Mouse (Mus musculus) MEL (cell line): Measurements from ENCODE around the gene Gapt. TPM values are rescaled to one million over a fixed set of nuclear protein-coding genes. Genes with fewer than 3 reads are reported as not detected.

Experiments used
- DNase-seq: peaks from one replicate; pipeline ENCODE4 v3.0.0; 2011; ENCODE audit warnings: low read depth, low spot score
- H3K27ac ChIP-seq: 2 replicates; pipeline ENCODE4 v1.5.1; 2012; ENCODE audit warnings: low read depth, mild to moderate bottlenecking, control low read depth, low read length, moderate library complexity; ENCODE audit not compliant: control insufficient read depth
- H3K27me3 ChIP-seq, 2 experiments: fragments of 150-350 bp in 1 of 2; sonication (generic) in 1 of 2; 2 replicates each; pipeline ENCODE4 v1.6.1; 2012; ENCODE audit warnings: low read length in 2 of 2, mild to moderate bottlenecking in 2 of 2, improper control_type of control experiment in 1 of 2, moderate library complexity in 1 of 2; ENCODE audit not compliant: insufficient read depth in 2 of 2, control insufficient read depth in 1 of 2
- H3K36me3 ChIP-seq, 2 experiments: 2 replicates each; pipeline ENCODE4 v1.6.1; 2012 to 2014; ENCODE audit warnings: low read length in 2 of 2, improper control_type of control experiment in 1 of 2, inconsistent platforms in 1 of 2, mild to moderate bottlenecking in 1 of 2; ENCODE audit not compliant: insufficient read depth in 2 of 2, control insufficient read depth in 1 of 2
- H3K4me1 ChIP-seq, 2 experiments: fragments of 150-350 bp in 1 of 2; sonication (generic) in 1 of 2; 2 replicates each; pipeline ENCODE4 v1.6.1; 2012; ENCODE audit warnings: low read length in 2 of 2, improper control_type of control experiment in 1 of 2, mild to moderate bottlenecking in 1 of 2; ENCODE audit not compliant: insufficient read depth in 2 of 2, control insufficient read depth in 1 of 2
- H3K4me3 ChIP-seq, 2 experiments: fragments of 150-350 bp in 1 of 2; sonication (generic) in 1 of 2; 2 replicates each; pipeline ENCODE4 v1.5.1; 2012; ENCODE audit warnings: low read depth in 2 of 2, low read length in 2 of 2, mild to moderate bottlenecking in 2 of 2, moderate library complexity in 2 of 2, control low read depth in 1 of 2, improper control_type of control experiment in 1 of 2; ENCODE audit not compliant: control insufficient read depth in 1 of 2, insufficient read depth in 1 of 2
- H3K79me2 ChIP-seq: 2 replicates; pipeline ENCODE4 v1.6.1; 2012; ENCODE audit warnings: mild to moderate bottlenecking, low read length, moderate library complexity; ENCODE audit not compliant: control insufficient read depth, poor library complexity, insufficient read depth
- H3K9ac ChIP-seq: 2 replicates; pipeline ENCODE4 v1.6.1; 2012; ENCODE audit warnings: low read depth, mild to moderate bottlenecking, control low read depth, low read length, moderate library complexity; ENCODE audit not compliant: control insufficient read depth, poor library complexity, severe bottlenecking
- H3K9me3 ChIP-seq: fragments of 150-350 bp; sonication (generic); replicated peaks from 2 replicates; pipeline ENCODE4 v1.6.1; 2012; ENCODE audit warnings: mild to moderate bottlenecking, low read length, improper control_type of control experiment, moderate library complexity; ENCODE audit not compliant: insufficient read depth
- BHLHE40 ChIP-seq: IDR thresholded peaks from 2 replicates; pipeline ENCODE4 v1.6.1; 2012; ENCODE audit warnings: low read depth, mild to moderate bottlenecking, inconsistent platforms, low read length, improper control_type of control experiment, borderline replicate concordance
- CHD2 ChIP-seq: IDR thresholded peaks from 2 replicates; pipeline ENCODE4 v1.6.1; 2011; ENCODE audit warnings: low read length, improper control_type of control experiment
- CTCF ChIP-seq, 3 experiments: IDR thresholded peaks in 2 of 3; conservative IDR thresholded peaks in 1 of 3; 2 replicates each; pipeline ENCODE4 v1.5.1; 2011 to 2012; ENCODE audit warnings: low read length in 3 of 3, low read depth in 2 of 3, mild to moderate bottlenecking in 2 of 3, improper control_type of control experiment in 1 of 3, inconsistent platforms in 1 of 3, mixed read lengths in 1 of 3, moderate library complexity in 1 of 3; ENCODE audit not compliant: control insufficient read depth in 1 of 3, insufficient read depth in 1 of 3, poor library complexity in 1 of 3, severe bottlenecking in 1 of 3
- EP300 ChIP-seq, 2 experiments: IDR thresholded peaks; 2 replicates each; pipeline ENCODE4 v1.6.1; 2011; ENCODE audit warnings: improper control_type of control experiment in 2 of 2, low read length in 2 of 2, low read depth in 1 of 2, mild to moderate bottlenecking in 1 of 2
- ETS1 ChIP-seq: IDR thresholded peaks from 2 replicates; pipeline ENCODE4 v1.6.1; 2012; ENCODE audit warnings: low read depth, mild to moderate bottlenecking, inconsistent platforms, low read length, improper control_type of control experiment, moderate library complexity
- GABPA ChIP-seq: IDR thresholded peaks from 2 replicates; pipeline ENCODE4 v1.6.1; 2012; ENCODE audit warnings: low read depth, mild to moderate bottlenecking, inconsistent platforms, low read length, improper control_type of control experiment, moderate library complexity
- GATA1 ChIP-seq: IDR thresholded peaks from 2 replicates; pipeline ENCODE4 v1.6.1; 2011; ENCODE audit warnings: low read depth, low read length, improper control_type of control experiment
- HCFC1 ChIP-seq: IDR thresholded peaks from 2 replicates; pipeline ENCODE4 v1.6.1; 2012; ENCODE audit warnings: low read depth, mild to moderate bottlenecking, inconsistent platforms, low read length, improper control_type of control experiment, moderate library complexity
- KAT2A ChIP-seq: conservative IDR thresholded peaks from 2 replicates; pipeline ENCODE4 v1.6.1; 2012; ENCODE audit warnings: low read depth, low read length, improper control_type of control experiment, inconsistent platforms
- MAX ChIP-seq: IDR thresholded peaks from 2 replicates; pipeline ENCODE4 v1.6.1; 2011; ENCODE audit warnings: low read length, improper control_type of control experiment
- MAZ ChIP-seq: IDR thresholded peaks from 2 replicates; pipeline ENCODE4 v1.6.1; 2012; ENCODE audit warnings: low read depth, mild to moderate bottlenecking, inconsistent platforms, low read length, improper control_type of control experiment
- MYB ChIP-seq: IDR thresholded peaks from 2 replicates; pipeline ENCODE4 v1.6.1; 2011; ENCODE audit warnings: mild to moderate bottlenecking, low read depth, low read length, improper control_type of control experiment
- NELFE ChIP-seq: IDR thresholded peaks from 2 replicates; pipeline ENCODE4 v1.6.1; 2011; ENCODE audit warnings: low read depth, low read length, improper control_type of control experiment
- NRF1 ChIP-seq: IDR thresholded peaks from 2 replicates; pipeline ENCODE4 v1.6.1; 2014; ENCODE audit warnings: low read depth, mild to moderate bottlenecking, inconsistent platforms, low read length, improper control_type of control experiment, moderate library complexity; ENCODE audit not compliant: poor library complexity, insufficient read depth, severe bottlenecking
- POLR2A ChIP-seq, 2 experiments: IDR thresholded peaks; 2 replicates each; pipeline ENCODE4 v1.6.1; 2011 to 2012; ENCODE audit warnings: low read length in 2 of 2, mild to moderate bottlenecking in 2 of 2, control low read depth in 1 of 2, improper control_type of control experiment in 1 of 2, low read depth in 1 of 2, moderate library complexity in 1 of 2; ENCODE audit not compliant: control insufficient read depth in 1 of 2, insufficient read depth in 1 of 2, poor library complexity in 1 of 2
- POLR2AphosphoS5 ChIP-seq: IDR thresholded peaks from 2 replicates; pipeline ENCODE4 v1.6.1; 2012; ENCODE audit warnings: low read depth, borderline replicate concordance, mild to moderate bottlenecking, inconsistent platforms, low read length, moderate library complexity, mixed read lengths
- RAD21 ChIP-seq: IDR thresholded peaks from 2 replicates; pipeline ENCODE4 v1.6.1; 2011; ENCODE audit warnings: mild to moderate bottlenecking, low read depth, low read length, improper control_type of control experiment
- RCOR1 ChIP-seq: IDR thresholded peaks from 2 replicates; pipeline ENCODE4 v1.6.1; 2012; ENCODE audit warnings: low read depth, mild to moderate bottlenecking, inconsistent platforms, low read length, improper control_type of control experiment
- SIN3A ChIP-seq: IDR thresholded peaks from 2 replicates; pipeline ENCODE4 v1.6.1; 2012; ENCODE audit warnings: low read length, improper control_type of control experiment, inconsistent platforms
- TCF12 ChIP-seq: IDR thresholded peaks from 2 replicates; pipeline ENCODE4 v1.6.1; 2014; ENCODE audit warnings: low read depth, mild to moderate bottlenecking, inconsistent platforms, low read length, improper control_type of control experiment, moderate library complexity
- UBTF ChIP-seq: IDR thresholded peaks from 2 replicates; pipeline ENCODE4 v1.6.1; 2012; ENCODE audit warnings: low read depth, mild to moderate bottlenecking, inconsistent platforms, low read length, improper control_type of control experiment, moderate library complexity, borderline replicate concordance; ENCODE audit not compliant: insufficient read depth
- USF1 ChIP-seq: IDR thresholded peaks from 2 replicates; pipeline ENCODE4 v1.6.1; 2014; ENCODE audit warnings: low read depth, mild to moderate bottlenecking, inconsistent platforms, low read length, improper control_type of control experiment, moderate library complexity
- USF2 ChIP-seq, 2 experiments: IDR thresholded peaks; 2 replicates each; pipeline ENCODE4 v1.6.1; 2011 to 2012; ENCODE audit warnings: improper control_type of control experiment in 2 of 2, low read length in 2 of 2, borderline replicate concordance in 1 of 2, inconsistent platforms in 1 of 2, low read depth in 1 of 2, mild to moderate bottlenecking in 1 of 2; ENCODE audit not compliant: insufficient read depth in 1 of 2
- ZC3H11A ChIP-seq: IDR thresholded peaks from 2 replicates; pipeline ENCODE4 v1.6.1; 2012; ENCODE audit warnings: low read depth, mild to moderate bottlenecking, inconsistent platforms, low read length, improper control_type of control experiment
- ZMIZ1 ChIP-seq: IDR thresholded peaks from 2 replicates; pipeline ENCODE4 v1.6.1; 2012; ENCODE audit warnings: low read depth, mild to moderate bottlenecking, inconsistent platforms, low read length, improper control_type of control experiment, moderate library complexity
- ZNF384 ChIP-seq: IDR thresholded peaks from 2 replicates; pipeline ENCODE4 v1.6.1; 2012; ENCODE audit warnings: low read depth, mild to moderate bottlenecking, inconsistent platforms, low read length, improper control_type of control experiment
- polyA plus RNA-seq, 2 experiments: library from polyadenylated mRNA; stranded (reverse) in 1 of 2; unstranded in 1 of 2; fragments of >175 nt in 1 of 2; fragments of >200 nt in 1 of 2; gene quantifications; 2 replicates each; pipeline versions ENCODE4 v1.2.1 to v1.2.4; 2012; ENCODE audit warnings: low replicate concordance in 2 of 2, low read depth in 1 of 2; ENCODE audit not compliant: insufficient read length in 2 of 2, insufficient read depth in 1 of 2, missing spikeins in 1 of 2
- total RNA-seq: library from RNA; depleted of rRNA; stranded (reverse); fragments of 300-350 nt; gene quantifications from 2 replicates; pipeline ENCODE4 v1.2.3, GENCODE M21; 2012

Gene Gapt
- total and polyA plus RNA-seq, 3 experiments = 0.07 to 0.12 TPM; not detected in 1

GRCm38 (mm10) chr13:110367961-110368555 lies 11.1 kb upstream of the Gapt start (continued):
- TF ChIP-seq ZNF384 (no peak), MAX (no peak), HCFC1 (no peak)

GRCm38 (mm10) chr13:110366477-110366876 lies 9.5 kb upstream of the Gapt start:
- H3K4me1 ChIP-seq = peaks cover 3 to 10% of the 10 kb centered on the region in 2 experiments
- DNase-seq = peak; percentile 40
- no peaks in the 10 kb centered on the region for H3K79me2 ChIP-seq
- no peak overlapping the region for H3K4me3 ChIP-seq
- no peaks in the 10 kb centered on the region for H3K27me3 ChIP-seq
- H3K9me3 ChIP-seq = no peaks in the 10 kb centered on the region
- TF ChIP-seq UBTF (no peak), BHLHE40 (no peak), CHD2 (no peak), POLR2A (IDR thresholded peaks at IDR 0.05; ENCODE audit: control insufficient read depth in 1 of 2, insufficient read depth in 1 of 2, low read depth in 1 of 2, low read length in 2 of 2, poor library complexity in 1 of 2) (no peak), ZMIZ1 (no peak), RAD21 (no peak), KAT2A (no peak), POLR2AphosphoS5 (no peak), GABPA (no peak), ZC3H11A (no peak), TCF12 (peak; percentile 65; the same call in 1 of the 2 replicates), GATA1 (no peak), MYB (no peak), USF1 (no peak), MAZ (no peak), CTCF (IDR thresholded peaks at IDR 0.05 in 2 of 3, conservative IDR thresholded peaks at IDR 0.05 in 1 of 3; ENCODE audit: control insufficient read depth in 1 of 3, insufficient read depth in 1 of 3, low read depth in 2 of 3, low read length in 3 of 3, poor library complexity in 1 of 3, severe bottlenecking in 1 of 3) (no peak; a peak in 1 of 6 replicates), NRF1 (no peak), USF2 (IDR thresholded peaks at IDR 0.05; ENCODE audit: borderline replicate concordance in 1 of 2, insufficient read depth in 1 of 2, low read depth in 1 of 2, low read length in 2 of 2) (no peak), SIN3A (no peak), HCFC1 (no peak), NELFE (no peak), EP300 (IDR thresholded peaks at IDR 0.05; ENCODE audit: low read depth in 1 of 2, low read length in 2 of 2) (peak in 1 of 2 experiments; percentile 38; a peak in 1 of 4 replicates), ZNF384 (no peak), ETS1 (peak; percentile 15; the same call in 1 of the 2 replicates), RCOR1 (no peak)
- no peak overlapping the region for H3K9ac ChIP-seq
- peaks cover 0 to 2% of the 10 kb centered on the region in 2 experiments; a peak in 2 of 4 replicates for H3K36me3 ChIP-seq
- H3K27ac ChIP-seq = no peak overlapping the region
